Mouse (Mus musculus) heart, embryonic 14.5 days (tissue): ENCODE data around the gene Elmo1. TPM values are rescaled to one million over a fixed set of nuclear protein-coding genes. Genes with fewer than 3 reads are reported as not detected.

Source experiments
- ATAC-seq: fragments of 200-750 bp; cut with Nextera tagmentation; 2 replicates; pipeline ENCODE4 v1.8.0; 2017; ENCODE audit warnings: low read depth, moderate TSS enrichment; ENCODE audit not compliant: insufficient number of reproducible peaks, insufficient read depth, low FRiP score
- H3K27ac ChIP-seq, 2 experiments: fragments of 200-500 bp in 1 of 2; fragments of 300-500 bp in 1 of 2; sonication (generic) in 1 of 2; replicated peaks in 1 of 2; 2 replicates each; pipeline ENCODE4 v1.5.1; 2012 to 2014; ENCODE audit warnings: low read depth in 2 of 2, low read length in 2 of 2, control low read depth in 1 of 2, mild to moderate bottlenecking in 1 of 2, mixed read lengths in 1 of 2; ENCODE audit not compliant: control insufficient read depth in 1 of 2, insufficient read depth in 1 of 2
- H3K27me3 ChIP-seq: fragments of 300-500 bp; sonication (generic); 2 replicates; pipeline ENCODE4 v1.6.1; 2014; ENCODE audit warnings: mild to moderate bottlenecking, low read length, control low read depth; ENCODE audit not compliant: control insufficient read depth, insufficient read depth
- H3K36me3 ChIP-seq: fragments of 300-500 bp; sonication (generic); 2 replicates; pipeline ENCODE4 v1.6.1; 2014; ENCODE audit warnings: mild to moderate bottlenecking, control low read depth, low read length, mixed read lengths; ENCODE audit not compliant: control insufficient read depth, insufficient read depth
- H3K4me1 ChIP-seq, 2 experiments: fragments of 200-500 bp in 1 of 2; fragments of 300-500 bp in 1 of 2; sonication (generic) in 1 of 2; 2 replicates each; pipeline ENCODE4 v1.6.1; 2012 to 2014; ENCODE audit warnings: low read length in 2 of 2, control low read depth in 1 of 2, mixed read lengths in 1 of 2; ENCODE audit not compliant: control insufficient read depth in 2 of 2, insufficient read depth in 2 of 2
- H3K4me2 ChIP-seq: fragments of 300-500 bp; sonication (generic); 2 replicates; pipeline ENCODE4 v1.6.1; 2014; ENCODE audit warnings: mild to moderate bottlenecking, low read length
- H3K4me3 ChIP-seq, 2 experiments: fragments of 200-500 bp in 1 of 2; fragments of 300-500 bp in 1 of 2; sonication (generic) in 1 of 2; 2 replicates each; pipeline ENCODE4 v1.5.1; 2012 to 2014; ENCODE audit warnings: low read length in 2 of 2, mild to moderate bottlenecking in 2 of 2, control low read depth in 1 of 2, low read depth in 1 of 2, moderate library complexity in 1 of 2; ENCODE audit not compliant: control insufficient read depth in 1 of 2, insufficient read depth in 1 of 2
- H3K9ac ChIP-seq: fragments of 300-500 bp; sonication (generic); 2 replicates; pipeline ENCODE4 v1.6.1; 2014; ENCODE audit warnings: mild to moderate bottlenecking, low read length
- H3K9me3 ChIP-seq: fragments of 300-500 bp; sonication (generic); 2 replicates; pipeline ENCODE4 v1.6.1; 2016; ENCODE audit warnings: low read length, control low read depth; ENCODE audit not compliant: control insufficient read depth
- WGBS: fragments of 180-500 bp; shearing (Covaris S2); extraction: QIAGEN DNeasy Blood & Tissue Kit; methylation state at CpG from one replicate; pipeline ENCODE4 v1.1.7; 2014; 5-methylcytosine and 5-hydroxymethylcytosine counted together
- polyA plus RNA-seq: library from polyadenylated mRNA; unstranded; fragments of >200 nt; fragmentation: Nextera tagmentation; extraction: Ambion mirVana; gene quantifications from 2 replicates; pipeline ENCODE4 v1.2.1, GENCODE M21; 2014

Elmo1 gene
- polyA plus RNA-seq, 1 experiment from 2014 or later, result 10.4 TPM

GRCm38 (mm10) chr13:20097006-20097617 lies 6.7 kb downstream of the Elmo1 start:
- no peaks in the 10 kb centered on the region for H3K9me3 ChIP-seq
- peaks cover 3% of the 10 kb centered on the region; the same call in 1 of the 2 replicates for H3K27me3 ChIP-seq
- peaks cover 7 to 12% of the 10 kb centered on the region in 2 experiments; a peak in 3 of 4 replicates for H3K4me1 ChIP-seq
- ATAC-seq, result no peak
- H3K9ac ChIP-seq, result no peak overlapping the region
- no peaks in the 10 kb centered on the region for H3K36me3 ChIP-seq
- H3K4me2 ChIP-seq, result no peak overlapping the region
- WGBS, result 67% methylated on average over 5 of the region's 5 CpGs
- H3K27ac ChIP-seq, result peak overlapping the region in 1 of 2 experiments; percentile 29; a peak in 1 of 4 replicates
- H3K4me3 ChIP-seq, result no peak overlapping the region

DNA sequence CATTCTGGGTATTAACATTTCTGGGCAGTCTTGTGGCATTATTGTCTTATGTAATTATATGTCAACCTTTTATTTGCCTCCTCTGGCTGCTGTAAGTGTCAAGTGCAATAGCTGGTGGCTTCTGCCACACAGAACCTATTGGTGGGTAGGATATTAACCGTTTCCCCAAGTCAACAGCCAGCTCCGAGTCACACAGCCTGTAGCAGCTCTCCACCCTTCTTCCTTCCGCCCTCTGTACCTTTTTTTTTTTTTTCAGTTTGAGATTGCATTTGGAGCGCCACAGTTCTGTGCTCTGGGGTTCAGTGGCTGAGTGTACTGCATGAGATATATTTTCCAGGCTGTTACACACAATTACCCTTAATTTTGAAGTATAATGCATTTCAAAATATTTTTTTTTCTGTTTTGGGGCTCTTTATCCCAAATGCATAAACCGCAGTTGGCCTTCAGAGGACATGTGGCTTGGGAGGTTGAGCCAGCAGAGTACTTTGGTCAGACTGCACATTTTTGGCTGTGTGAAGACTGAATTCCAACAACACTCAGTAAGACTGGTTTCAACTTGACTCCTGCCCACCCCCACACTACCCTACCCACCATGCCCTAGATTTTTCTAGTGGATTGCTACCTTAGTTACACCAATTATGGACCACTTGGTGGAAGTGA lies 7.7 kb downstream of the Elmo1 start:
- H3K27me3 ChIP-seq, result no peaks in the 10 kb centered on the region
- peaks cover 7 to 12% of the 10 kb centered on the region in 2 experiments; a peak in 3 of 4 replicates for H3K4me1 ChIP-seq
- no peak for ATAC-seq
- H3K4me3 ChIP-seq, result no peak overlapping the region
- no peaks in the 10 kb centered on the region for H3K36me3 ChIP-seq
- H3K27ac ChIP-seq, result peak overlapping the region in 1 of 2 experiments; percentile 29; a peak in 1 of 4 replicates
- no peak overlapping the region for H3K9ac ChIP-seq
- H3K4me2 ChIP-seq, result no peak overlapping the region
- H3K9me3 ChIP-seq, result no peaks in the 10 kb centered on the region
- 60% methylated on average over 5 of the region's 5 CpGs for WGBS

GRCm38 (mm10) chr13:20098594-20098965 lies 8.2 kb downstream of the Elmo1 start:
- Histone ChIP-seq H3K27ac (peak overlapping the region in 1 of 2 experiments; percentile 29; a peak in 1 of 4 replicates), H3K4me3 (no peak overlapping the region), H3K9me3 (no peaks in the 10 kb centered on the region), H3K4me2 (no peak overlapping the region), H3K36me3 (no peaks in the 10 kb centered on the region), H3K9ac (no peak overlapping the region), H3K4me1 (peaks cover 7 to 12% of the 10 kb centered on the region in 2 experiments; a peak in 3 of 4 replicates), H3K27me3 (no peaks in the 10 kb centered on the region)
- ATAC-seq, result no peak
- 86% methylated on average over 3 of the region's 3 CpGs for WGBS

DNA sequence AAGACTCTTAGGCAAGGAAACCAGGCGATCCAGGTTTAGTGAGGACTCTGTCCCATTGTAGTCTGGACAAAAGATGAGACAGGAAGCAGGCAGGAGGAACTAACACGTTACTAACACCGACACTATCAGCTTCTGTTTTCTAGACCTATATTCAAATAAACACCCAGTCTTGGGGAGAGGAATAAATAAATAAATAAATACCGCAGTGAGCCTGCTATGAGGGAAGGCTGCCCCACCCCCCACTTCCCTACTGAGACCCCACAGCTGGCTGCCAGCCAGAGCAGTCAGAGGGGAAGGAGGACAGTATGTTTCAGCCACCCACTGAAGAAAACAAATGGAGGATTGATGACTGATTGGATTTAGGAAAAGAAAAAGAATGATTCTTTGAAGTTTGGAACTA lies 9.2 kb downstream of the Elmo1 start:
- H3K27ac ChIP-seq, result peak overlapping the region; percentile 31 to 45; a peak in 3 of 4 replicates
- no peaks in the 10 kb centered on the region for H3K9me3 ChIP-seq
- H3K9ac ChIP-seq, result no peak overlapping the region
- peaks cover 5 to 12% of the 10 kb centered on the region in 2 experiments; a peak in 3 of 4 replicates for H3K4me1 ChIP-seq
- peak; percentile 43 for ATAC-seq
- H3K4me3 ChIP-seq, result no peak overlapping the region
- 33% methylated on average over 4 of the region's 4 CpGs for WGBS
- no peaks in the 10 kb centered on the region for H3K36me3 ChIP-seq
- peak overlapping the region; percentile 16; the same call in 1 of the 2 replicates for H3K4me2 ChIP-seq
- no peaks in the 10 kb centered on the region for H3K27me3 ChIP-seq

GRCm38 (mm10) chr13:20100357-20100756 lies 10.0 kb downstream of the Elmo1 start:
- H3K4me1 ChIP-seq, result peaks cover 5 to 12% of the 10 kb centered on the region in 2 experiments; a peak in 3 of 4 replicates
- H3K9me3 ChIP-seq, result no peaks in the 10 kb centered on the region
- no peak overlapping the region for H3K9ac ChIP-seq
- H3K36me3 ChIP-seq, result no peaks in the 10 kb centered on the region
- ATAC-seq, result no peak
- H3K27ac ChIP-seq, result peak overlapping the region in 1 of 2 experiments; percentile 45; a peak in 1 of 4 replicates
- no peak overlapping the region for H3K4me3 ChIP-seq
- no peaks in the 10 kb centered on the region for H3K27me3 ChIP-seq
- WGBS, result 40% methylated on average over 3 of the region's 3 CpGs
- H3K4me2 ChIP-seq, result no peak overlapping the region

GRCm38 (mm10) chr13:20101691-20102090 lies 11.3 kb downstream of the Elmo1 start:
- H3K9ac ChIP-seq, result no peak overlapping the region
- no peaks in the 10 kb centered on the region for H3K36me3 ChIP-seq
- no peak for ATAC-seq
- no peak overlapping the region for H3K27ac ChIP-seq
- peak overlapping the region; percentile 34 for H3K4me2 ChIP-seq
- WGBS, result 40% methylated on average over 5 of the region's 5 CpGs
- H3K4me1 ChIP-seq, result peaks cover 5 to 12% of the 10 kb centered on the region in 2 experiments; a peak in 3 of 4 replicates
- no peaks in the 10 kb centered on the region for H3K9me3 ChIP-seq
- H3K27me3 ChIP-seq, result no peaks in the 10 kb centered on the region
- no peak overlapping the region for H3K4me3 ChIP-seq

- Histone ChIP-seq H3K4me3 (no peak overlapping the region), H3K36me3 (no peaks in the 10 kb centered on the region), H3K27ac (no peak overlapping the region), H3K9ac (no peak overlapping the region), H3K4me1 (peaks cover 5 to 9% of the 10 kb centered on the region in 2 experiments; a peak in 3 of 4 replicates), H3K9me3 (no peaks in the 10 kb centered on the region), H3K4me2 (no peak overlapping the region), H3K27me3 (no peaks in the 10 kb centered on the region)
- ATAC-seq, result no peak
- 61% methylated on average over 2 of the region's 2 CpGs for WGBS
These were observed 14.4 kb downstream of the Elmo1 start for GRCm38 (mm10) chr13:20104791-20105190.
